Mouse (Mus musculus) CH12.LX (cell line): ENCODE data around the gene Xrcc4. TPM values are rescaled to one million over a fixed set of nuclear protein-coding genes. Genes with fewer than 3 reads are reported as not detected.
"Not testable (repeated sequence)": the region's sequence is repeated elsewhere in the genome, so short reads cannot be mapped to it uniquely, and the experiment has no call there.

Experiments used
- DNase-seq: peaks from one replicate; pipeline ENCODE4 v3.0.0-alpha.2; 2013; ENCODE audit errors: extremely low read depth
- H3K27ac ChIP-seq: 2 replicates; pipeline ENCODE4 v1.5.1; 2012; ENCODE audit warnings: low read depth, mild to moderate bottlenecking, control low read depth, moderate library complexity; ENCODE audit not compliant: insufficient read depth
- H3K27me3 ChIP-seq: replicated peaks from 2 replicates; pipeline ENCODE3; 2012; ENCODE audit warnings: inconsistent platforms
- H3K36me3 ChIP-seq, 2 experiments: replicated peaks in 1 of 2; 2 replicates each; pipeline versions ENCODE3 to v1.6.1; 2012; ENCODE audit warnings: inconsistent platforms in 1 of 2, low read length in 1 of 2, mild to moderate bottlenecking in 1 of 2, mixed read lengths in 1 of 2, moderate library complexity in 1 of 2; ENCODE audit not compliant: control insufficient read depth in 1 of 2, insufficient read depth in 1 of 2
- H3K4me1 ChIP-seq, 2 experiments: 2 replicates each; pipeline ENCODE4 v1.6.1; 2012; ENCODE audit warnings: inconsistent platforms in 1 of 2, moderate library complexity in 1 of 2; ENCODE audit not compliant: insufficient read depth in 2 of 2, control insufficient read depth in 1 of 2
- H3K4me2 ChIP-seq: 2 replicates; pipeline ENCODE4 v1.6.1; 2012; ENCODE audit warnings: low read depth, mild to moderate bottlenecking, control low read depth; ENCODE audit not compliant: poor library complexity, insufficient read depth, severe bottlenecking
- H3K4me3 ChIP-seq, 3 experiments: fragments of 150-350 bp in 1 of 3; sonication (generic) in 1 of 3; replicated peaks in 1 of 3; 2 replicates each; pipeline versions ENCODE3 to v1.5.1; 2011 to 2012; ENCODE audit warnings: low read depth in 2 of 3, low read length in 2 of 3, mild to moderate bottlenecking in 2 of 3, moderate library complexity in 2 of 3, control low read depth in 1 of 3, improper control_type of control experiment in 1 of 3, inconsistent platforms in 1 of 3, mixed read lengths in 1 of 3; ENCODE audit not compliant: poor library complexity in 1 of 3
- H3K79me2 ChIP-seq: replicated peaks from 2 replicates; pipeline ENCODE4 v1.6.1; 2012; ENCODE audit warnings: mild to moderate bottlenecking, moderate library complexity; ENCODE audit not compliant: control insufficient read depth, poor library complexity, insufficient read depth, severe bottlenecking; ENCODE audit errors: extremely low read depth
- H3K9ac ChIP-seq: 2 replicates; pipeline ENCODE4 v1.6.1; 2012; ENCODE audit warnings: low read depth, mild to moderate bottlenecking, control low read depth, moderate library complexity; ENCODE audit not compliant: insufficient read depth
- H3K9me3 ChIP-seq: replicated peaks from 2 replicates; pipeline ENCODE3; 2012; ENCODE audit warnings: low read length, inconsistent platforms, mixed read lengths
- BHLHE40 ChIP-seq: IDR thresholded peaks from 2 replicates; pipeline ENCODE4 v1.6.1; 2011; ENCODE audit warnings: mild to moderate bottlenecking, low read depth, low read length, improper control_type of control experiment
- CHD2 ChIP-seq: IDR thresholded peaks from 2 replicates; pipeline ENCODE4 v1.6.1; 2011; ENCODE audit warnings: low read length, improper control_type of control experiment
- E2F4 ChIP-seq: IDR thresholded peaks from 2 replicates; pipeline ENCODE4 v1.6.1; 2011; ENCODE audit warnings: low read depth, low read length, improper control_type of control experiment; ENCODE audit not compliant: insufficient replicate concordance
- MAX ChIP-seq: IDR thresholded peaks from 2 replicates; pipeline ENCODE4 v1.6.1; 2011; ENCODE audit warnings: low read length, improper control_type of control experiment
- POLR2A ChIP-seq: IDR thresholded peaks from 2 replicates; pipeline ENCODE4 v1.6.1; 2011; ENCODE audit warnings: low read depth, mild to moderate bottlenecking, improper control_type of control experiment, low read length
- POLR2AphosphoS2 ChIP-seq: IDR thresholded peaks from 2 replicates; pipeline ENCODE4 v1.6.1; 2011; ENCODE audit warnings: low read depth, low read length, improper control_type of control experiment
- RAD21 ChIP-seq: IDR thresholded peaks from 2 replicates; pipeline ENCODE4 v1.6.1; 2011; ENCODE audit warnings: low read depth, mild to moderate bottlenecking, low read length, improper control_type of control experiment, moderate library complexity
- SMC3 ChIP-seq: IDR thresholded peaks from 2 replicates; pipeline ENCODE4 v1.6.1; 2011; ENCODE audit warnings: low read depth, low read length, improper control_type of control experiment
- ZNF384 ChIP-seq: IDR thresholded peaks from 2 replicates; pipeline ENCODE4 v1.6.1; 2012; ENCODE audit warnings: low read depth, low read length, improper control_type of control experiment, inconsistent platforms
- dilution Hi-C: fragments of 300-500 bp; cut with MboI; formaldehyde crosslinking; loops from 2 replicates; pipeline ENCODE4 v1.14.3; 2020; ENCODE audit warnings: low sequenced_read_pairs; ENCODE audit not compliant: extremely low pct_unique_long_range_greater_than_20kb, extremely low pct_ligation_motif_present
- in situ Hi-C: fragments of 300-500 bp; cut with MboI; formaldehyde crosslinking; loops from 3 replicates; pipeline ENCODE4 v1.14.3; 2019; ENCODE audit warnings: low sequenced_read_pairs, low pct_ligation_motif_present, low pct_unique_long_range_greater_than_20kb, mixed read lengths
- polyA plus RNA-seq: library from polyadenylated mRNA; unstranded; fragments of >175 nt; gene quantifications from 2 replicates; pipeline ENCODE4 v1.2.1, GENCODE M21; 2012; ENCODE audit warnings: low read depth; ENCODE audit not compliant: insufficient read length
- total RNA-seq, 2 experiments: library from RNA; depleted of rRNA; stranded (reverse); fragments of 300-350 nt in 1 of 2; fragments of >200 nt in 1 of 2; gene quantifications; 2 replicates each; pipeline ENCODE4 v1.2.3; 2012 to 2014

Xrcc4 gene
- total and polyA plus RNA-seq, 3 experiments: 6.2 to 19.6 (median 10.0) TPM

DNA sequence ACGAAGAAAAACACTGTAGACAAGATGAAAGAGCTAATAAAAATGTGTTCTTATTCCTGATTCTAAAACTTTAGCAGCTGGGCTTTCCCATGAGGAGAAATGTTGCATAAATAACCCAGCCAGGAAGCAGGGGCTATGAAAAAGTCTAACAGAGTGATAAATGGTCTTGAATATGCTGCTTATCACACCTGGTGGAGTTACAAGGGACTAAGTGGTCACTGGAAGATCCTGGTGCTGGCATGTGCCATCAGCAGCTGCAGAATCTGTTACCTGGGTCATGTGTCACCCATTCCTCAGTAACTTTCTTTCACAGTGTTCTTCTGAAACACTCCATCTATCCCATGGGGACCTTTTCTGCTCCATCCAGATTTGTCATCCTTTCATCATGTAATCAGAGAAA is 22.3 kb upstream of the Xrcc4 start:
- H3K79me2 ChIP-seq: no peaks in the 10 kb centered on the region
- in situ Hi-C loops: no loop called here
- H3K4me3 ChIP-seq: no peak overlapping the region
- H3K4me2 ChIP-seq: no peak overlapping the region
- no peak overlapping the region for H3K9ac ChIP-seq
- no peaks in the 10 kb centered on the region for H3K4me1 ChIP-seq
- no peaks in the 10 kb centered on the region for H3K9me3 ChIP-seq
- H3K27ac ChIP-seq: no peak overlapping the region
- H3K27me3 ChIP-seq: no peaks in the 10 kb centered on the region
- no peak for DNase-seq
- dilution Hi-C loops: no loop called here
- no peak for TF ChIP-seq BHLHE40
- no peak for TF ChIP-seq POLR2A
- TF ChIP-seq E2F4: no peak
- TF ChIP-seq CHD2: no peak
- no peak for TF ChIP-seq RAD21
- TF ChIP-seq POLR2AphosphoS2: no peak
- TF ChIP-seq SMC3: no peak
- TF ChIP-seq ZNF384: no peak
- TF ChIP-seq MAX: no peak
- H3K36me3 ChIP-seq: peaks cover 0 to 7% of the 10 kb centered on the region in 2 experiments

DNA sequence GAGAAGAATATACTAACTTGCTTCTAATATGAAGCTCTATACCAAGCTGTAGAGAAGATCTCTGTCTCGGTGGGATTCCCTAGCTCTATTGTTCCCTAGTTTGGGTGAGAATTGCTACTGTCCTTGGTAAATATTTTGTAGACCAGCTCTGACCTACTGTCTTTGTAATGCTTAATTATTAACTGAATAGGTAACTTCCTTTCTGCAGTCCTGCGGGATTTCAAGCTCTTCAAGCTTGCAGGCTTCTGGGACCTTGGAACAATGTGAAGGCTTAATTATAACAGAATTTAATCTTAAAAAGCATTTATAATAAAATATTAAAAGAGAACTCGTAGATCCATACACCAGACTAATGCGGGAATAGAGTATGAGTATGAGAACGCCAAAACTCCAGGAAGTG is 19.3 kb upstream of the Xrcc4 start:
- peaks cover 14 to 29% of the 10 kb centered on the region in 2 experiments for H3K36me3 ChIP-seq
- in situ Hi-C loops, dilution Hi-C loops, H3K79me2 ChIP-seq, H3K4me1 ChIP-seq, H3K27me3 ChIP-seq, H3K4me3 ChIP-seq, H3K27ac ChIP-seq, H3K9me3 ChIP-seq, DNase-seq, H3K4me2 ChIP-seq, H3K9ac ChIP-seq: not testable (repeated sequence)

- TF ChIP-seq CHD2 (no peak), E2F4 (no peak)
- TF ChIP-seq, all 38 proteins: peak for 0
- H3K4me1 ChIP-seq: no peaks in the 10 kb centered on the region
- dilution Hi-C loops: no loop called here
These were observed 16.7 kb upstream of the Xrcc4 start for GRCm38 (mm10) chr13:90106139-90106538.

More at GRCm38 (mm10) chr13:90106139-90106538, 16.7 kb upstream of the Xrcc4 start:
- H3K36me3 ChIP-seq: peaks cover 17 to 49% of the 10 kb centered on the region in 2 experiments
- in situ Hi-C loops: no loop called here
- H3K27me3 ChIP-seq: no peaks in the 10 kb centered on the region
- no peaks in the 10 kb centered on the region for H3K79me2 ChIP-seq
- no peaks in the 10 kb centered on the region for H3K9me3 ChIP-seq
- no peak overlapping the region for H3K4me3 ChIP-seq
- H3K27ac ChIP-seq: no peak overlapping the region
- no peak overlapping the region for H3K9ac ChIP-seq
- no peak for DNase-seq
- H3K4me2 ChIP-seq: no peak overlapping the region
